Mouse (Mus musculus) kidney, embryonic 16.5 days (tissue): ENCODE data around the gene Ptger1. TPM values are rescaled to one million over a fixed set of nuclear protein-coding genes. Genes with fewer than 3 reads are reported as not detected.

ENCODE experiments used
- ATAC-seq: fragments of 200-750 bp; cut with Nextera tagmentation; 2 replicates; pipeline ENCODE4 v1.8.0; 2017; ENCODE audit warnings: moderate TSS enrichment; ENCODE audit not compliant: low FRiP score, low TSS enrichment
- H3K27ac ChIP-seq: fragments of 300-500 bp; sonication (generic); 2 replicates; pipeline ENCODE4 v1.5.1; 2014; ENCODE audit warnings: low read length
- H3K27me3 ChIP-seq: fragments of 300-500 bp; sonication (generic); 2 replicates; pipeline ENCODE4 v1.6.1; 2014; ENCODE audit warnings: low read length, control low read depth, mixed read lengths; ENCODE audit not compliant: insufficient read depth
- H3K36me3 ChIP-seq: fragments of 300-500 bp; sonication (generic); 2 replicates; pipeline ENCODE4 v1.6.1; 2014; ENCODE audit warnings: low read length, control low read depth, mixed read lengths; ENCODE audit not compliant: insufficient read depth
- H3K4me1 ChIP-seq: fragments of 300-500 bp; sonication (generic); 2 replicates; pipeline ENCODE4 v1.6.1; 2014; ENCODE audit warnings: low read length, control low read depth, mixed read lengths; ENCODE audit not compliant: insufficient read depth
- H3K4me2 ChIP-seq: fragments of 300-500 bp; sonication (generic); replicated peaks from 2 replicates; pipeline ENCODE4 v1.6.1; 2014; ENCODE audit warnings: low read depth, low read length
- H3K4me3 ChIP-seq: fragments of 300-500 bp; sonication (generic); 2 replicates; pipeline ENCODE4 v1.5.1; 2014; ENCODE audit warnings: mild to moderate bottlenecking, low read length
- H3K9ac ChIP-seq: fragments of 300-500 bp; sonication (generic); replicated peaks from 2 replicates; pipeline ENCODE4 v1.6.1; 2014; ENCODE audit warnings: low read length
- H3K9me3 ChIP-seq: fragments of 300-500 bp; sonication (generic); 2 replicates; pipeline ENCODE4 v1.6.1; 2016; ENCODE audit warnings: low read length, control low read depth
- WGBS: fragments of 180-500 bp; shearing (Covaris S2); extraction: QIAGEN DNeasy Blood & Tissue Kit; methylation state at CpG from one replicate; pipeline ENCODE4 v1.1.7; 2014; 5-methylcytosine and 5-hydroxymethylcytosine counted together
- polyA plus RNA-seq: library from polyadenylated mRNA; unstranded; fragments of >200 nt; fragmentation: Nextera tagmentation; extraction: Ambion mirVana; gene quantifications from 2 replicates; pipeline ENCODE4 v1.2.1, GENCODE M21; 2015

Ptger1 gene
- polyA plus RNA-seq, 1 experiment from 2014 or later, result 4.0 TPM

GRCm38 (mm10) chr8:83667526-83667925, 1.0 kb downstream of the Ptger1 start:
- no peak for ATAC-seq
- H3K27me3 ChIP-seq, result no peaks in the 10 kb centered on the region
- H3K27ac ChIP-seq, result no peak overlapping the region
- peaks cover 28% of the 10 kb centered on the region for H3K36me3 ChIP-seq
- H3K9me3 ChIP-seq, result no peaks in the 10 kb centered on the region
- H3K9ac ChIP-seq, result peak overlapping the region; percentile 68; the same call in 1 of the 2 replicates
- peaks cover 58% of the 10 kb centered on the region for H3K4me1 ChIP-seq
- H3K4me2 ChIP-seq, result peak overlapping the region; percentile 69
- H3K4me3 ChIP-seq, result 0 out of 2 replicates have a peak overlapping the region, but pooled peaks have one; percentile 43
- 81% methylated on average over 10 of the region's 10 CpGs for WGBS

GRCm38 (mm10) chr8:83668010-83668916, 1.8 kb downstream of the Ptger1 start:
- H3K27ac ChIP-seq, result 0 out of 2 replicates have a peak overlapping the region, but pooled peaks have one; percentile 13
- WGBS, result 23% methylated on average over 79 of the region's 80 CpGs
- H3K4me2 ChIP-seq, result peak overlapping the region; percentile 69
- no peaks in the 10 kb centered on the region for H3K27me3 ChIP-seq
- peaks cover 33% of the 10 kb centered on the region for H3K36me3 ChIP-seq
- no peaks in the 10 kb centered on the region for H3K9me3 ChIP-seq
- peaks cover 51% of the 10 kb centered on the region for H3K4me1 ChIP-seq
- peak overlapping the region; percentile 43 for H3K4me3 ChIP-seq
- H3K9ac ChIP-seq, result peak overlapping the region; percentile 68
- ATAC-seq, result peak; percentile 22; the same call in 1 of the 2 replicates

DNA sequence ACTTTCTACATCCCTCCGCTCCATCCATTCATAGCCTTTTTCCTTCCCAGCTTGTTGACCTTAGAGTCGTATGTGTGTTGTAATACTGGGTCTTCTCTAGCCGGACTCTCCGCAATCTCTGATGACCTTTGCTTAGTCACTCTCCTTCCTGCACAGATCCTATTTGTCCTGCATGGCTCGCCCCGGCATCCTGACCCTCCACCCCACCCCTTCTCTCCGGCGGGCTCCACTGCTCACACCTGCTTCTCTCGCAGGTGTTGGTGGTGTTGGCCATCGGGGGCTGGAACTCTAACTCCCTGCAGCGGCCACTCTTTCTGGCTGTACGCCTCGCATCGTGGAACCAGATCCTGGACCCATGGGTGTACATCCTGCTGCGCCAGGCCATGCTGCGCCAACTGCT, 2.5 kb downstream of the Ptger1 start:
- 70% methylated on average over 16 of the region's 16 CpGs for WGBS
- no peak for ATAC-seq
- H3K27ac ChIP-seq, result no peak overlapping the region

DNA sequence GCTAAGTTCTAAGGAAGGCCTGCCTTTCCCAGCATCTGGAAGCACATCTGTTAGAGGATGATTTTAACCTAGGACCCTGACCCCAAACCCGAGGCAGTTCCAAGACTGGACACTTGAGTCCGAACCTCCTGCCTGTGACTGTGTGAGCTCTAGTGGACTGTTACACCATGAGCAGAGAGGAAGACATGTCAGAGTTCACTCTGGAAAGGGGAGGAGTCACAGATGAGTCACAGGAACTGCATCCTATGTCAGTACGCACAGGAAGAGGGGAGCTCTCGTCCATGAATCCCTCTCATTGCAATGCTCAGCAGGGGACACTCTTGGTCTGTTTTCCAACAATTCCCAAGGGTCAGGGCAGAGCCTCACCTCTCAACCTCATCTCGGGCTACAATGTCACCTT, 6.5 kb downstream of the Ptger1 start:
- no peak overlapping the region for H3K9ac ChIP-seq
- 46% methylated on average over 5 of the region's 5 CpGs for WGBS
- H3K27me3 ChIP-seq, result no peaks in the 10 kb centered on the region
- H3K9me3 ChIP-seq, result no peaks in the 10 kb centered on the region
- ATAC-seq, result no peak
- H3K27ac ChIP-seq, result no peak overlapping the region
- no peak overlapping the region for H3K4me3 ChIP-seq
- peaks cover 7% of the 10 kb centered on the region for H3K4me1 ChIP-seq
- H3K4me2 ChIP-seq, result no peak overlapping the region
- peaks cover 44% of the 10 kb centered on the region for H3K36me3 ChIP-seq

More for the DNA sequence above, 2.5 kb downstream of the Ptger1 start:
- Histone ChIP-seq H3K9me3 (no peaks in the 10 kb centered on the region), H3K4me1 (peaks cover 45% of the 10 kb centered on the region), H3K9ac (no peak overlapping the region), H3K36me3 (peaks cover 31% of the 10 kb centered on the region), H3K4me2 (peak overlapping the region; percentile 69; the same call in 1 of the 2 replicates), H3K4me3 (peak overlapping the region; percentile 43; the same call in 1 of the 2 replicates), H3K27me3 (no peaks in the 10 kb centered on the region)

DNA sequence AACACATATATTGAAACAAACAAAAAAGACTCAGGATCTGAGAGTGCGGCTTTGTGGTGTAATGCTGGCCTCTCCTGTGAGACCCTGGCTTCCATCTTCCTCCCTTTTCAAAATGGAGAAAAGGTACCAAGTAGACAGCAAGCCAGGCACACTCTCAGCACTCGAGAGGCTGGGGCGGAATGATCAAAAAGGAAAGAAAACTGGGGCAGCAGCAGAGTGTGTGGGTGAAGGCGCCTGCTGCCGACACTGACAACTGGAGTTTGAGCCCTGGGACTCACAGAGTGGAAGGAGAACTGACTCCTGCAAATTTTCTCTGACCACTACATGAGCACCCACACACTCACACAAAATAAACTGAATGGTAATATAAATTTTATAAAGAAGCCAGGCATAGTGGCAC, 8.0 kb downstream of the Ptger1 start:
- no peak overlapping the region for H3K27ac ChIP-seq
- 90% methylated on average over 5 of the region's 5 CpGs for WGBS

DNA sequence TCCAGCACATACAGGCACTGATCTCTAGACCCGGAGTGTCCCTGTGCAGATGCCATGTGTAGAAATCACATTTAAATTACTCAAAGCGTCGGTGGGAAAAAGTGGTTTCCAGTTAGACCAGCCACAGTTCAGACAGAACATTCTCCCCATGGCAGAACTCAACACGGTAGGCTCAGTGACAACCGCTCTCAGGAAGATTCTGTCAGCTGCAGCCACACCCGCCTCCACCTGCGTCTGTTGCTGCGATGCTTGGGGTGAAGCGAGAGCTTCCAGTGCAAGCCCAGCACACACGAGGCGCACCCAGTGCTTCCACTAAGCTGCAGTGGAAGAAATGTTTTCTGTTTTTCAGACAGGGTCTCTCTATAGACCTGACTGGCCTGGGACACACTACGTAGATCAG, 13.4 kb downstream of the Ptger1 start:
- 94% methylated on average over 12 of the region's 12 CpGs for WGBS
- Histone ChIP-seq H3K4me3 (no peak overlapping the region), H3K9me3 (no peaks in the 10 kb centered on the region), H3K27ac (no peak overlapping the region), H3K4me2 (no peak overlapping the region), H3K27me3 (no peaks in the 10 kb centered on the region), H3K9ac (no peak overlapping the region), H3K36me3 (peaks cover 52% of the 10 kb centered on the region), H3K4me1 (0 out of 2 replicates have a peak, but pooled peaks cover 7% of the 10 kb centered on the region)
- no peak for ATAC-seq

More for the DNA sequence above, 8.0 kb downstream of the Ptger1 start:
- Histone ChIP-seq H3K4me3 (no peak overlapping the region), H3K4me1 (no peaks in the 10 kb centered on the region), H3K36me3 (peaks cover 56% of the 10 kb centered on the region), H3K27me3 (no peaks in the 10 kb centered on the region), H3K4me2 (no peak overlapping the region), H3K9me3 (no peaks in the 10 kb centered on the region), H3K9ac (no peak overlapping the region)
- ATAC-seq, result no peak

- peak overlapping the region; percentile 6; the same call in 1 of the 2 replicates for H3K27ac ChIP-seq
- no peak for ATAC-seq
- no peak overlapping the region for H3K4me2 ChIP-seq
- no peak overlapping the region for H3K9ac ChIP-seq
- no peaks in the 10 kb centered on the region for H3K9me3 ChIP-seq
- 0 out of 2 replicates have a peak, but pooled peaks cover 7% of the 10 kb centered on the region for H3K4me1 ChIP-seq
- H3K36me3 ChIP-seq, result peaks cover 57% of the 10 kb centered on the region
- H3K4me3 ChIP-seq, result no peak overlapping the region
- H3K27me3 ChIP-seq, result no peaks in the 10 kb centered on the region
- WGBS, result 69% methylated on average over 5 of the region's 5 CpGs
Observed at GRCm38 (mm10) chr8:83680603-83681002, 14.1 kb downstream of the Ptger1 start.

GRCm38 (mm10) chr8:83681099-83681498, 14.6 kb downstream of the Ptger1 start:
- Histone ChIP-seq H3K4me3 (no peak overlapping the region), H3K4me1 (0 out of 2 replicates have a peak, but pooled peaks cover 7% of the 10 kb centered on the region), H3K9ac (no peak overlapping the region), H3K27me3 (no peaks in the 10 kb centered on the region), H3K27ac (peak overlapping the region; percentile 6), H3K4me2 (no peak overlapping the region), H3K9me3 (no peaks in the 10 kb centered on the region), H3K36me3 (peaks cover 59% of the 10 kb centered on the region)
- 11% methylated on average over 6 of the region's 6 CpGs for WGBS
- peak; percentile 76 for ATAC-seq

- 92% methylated on average over 9 of the region's 9 CpGs for WGBS
- ATAC-seq, result no peak
- Histone ChIP-seq H3K27ac (no peak overlapping the region), H3K4me3 (no peak overlapping the region), H3K4me2 (no peak overlapping the region), H3K9ac (no peak overlapping the region), H3K9me3 (no peaks in the 10 kb centered on the region), H3K36me3 (peaks cover 47% of the 10 kb centered on the region), H3K27me3 (no peaks in the 10 kb centered on the region), H3K4me1 (0 out of 2 replicates have a peak, but pooled peaks cover 7% of the 10 kb centered on the region)
Observed at GRCm38 (mm10) chr8:83684517-83684916, 18.0 kb downstream of the Ptger1 start.

GRCm38 (mm10) chr8:83689264-83689663, 22.8 kb downstream of the Ptger1 start:
- ATAC-seq, result no peak
- 88% methylated on average over 6 of the region's 6 CpGs for WGBS
- no peak overlapping the region for H3K4me3 ChIP-seq
- peaks cover 51% of the 10 kb centered on the region for H3K36me3 ChIP-seq
- H3K27me3 ChIP-seq, result no peaks in the 10 kb centered on the region
- peaks cover 8% of the 10 kb centered on the region for H3K4me1 ChIP-seq
- no peaks in the 10 kb centered on the region for H3K9me3 ChIP-seq
- H3K4me2 ChIP-seq, result no peak overlapping the region
- no peak overlapping the region for H3K27ac ChIP-seq
- no peak overlapping the region for H3K9ac ChIP-seq
